Mouse (Mus musculus) ovary, postnatal 36 days (tissue): ENCODE measurements around the gene Fmod.
A peak's percentile ranks its signal among the peaks of the same experiment; 100 is the strongest.

Experiments used
- DNase-seq: peaks from one replicate; pipeline ENCODE4 v3.0.0; 2022; ENCODE audit warnings: low spot score, mixed read lengths

Fmod gene

DNA sequence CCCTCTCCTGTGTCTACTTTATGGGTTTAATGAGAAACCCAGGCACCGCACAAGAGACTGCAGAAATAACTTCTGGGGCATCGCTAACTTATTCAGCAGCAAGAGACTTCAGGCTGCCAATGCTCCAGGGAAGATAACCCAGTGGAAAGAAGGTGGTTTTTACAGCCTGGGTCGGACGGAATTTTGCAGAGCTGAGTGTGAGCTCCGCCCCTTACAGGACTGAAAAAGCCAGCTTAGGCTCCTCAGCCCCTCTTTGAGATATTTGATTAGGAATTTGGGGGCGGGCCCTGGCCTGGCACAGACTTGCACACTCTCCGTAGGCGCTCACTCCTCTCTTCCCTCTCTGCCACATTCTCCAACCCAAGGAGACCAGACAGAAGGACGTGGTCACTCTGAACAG, at the start of gene Fmod:
Gene Fmod, plus strand, starts transcription at position 83 of the 400 bp plus-strand sequence.
- no peak for DNase-seq

GRCm38 (mm10) chr1:133988845-133989244, 48.2 kb upstream of the Fmod start:
- no peak for DNase-seq

DNA sequence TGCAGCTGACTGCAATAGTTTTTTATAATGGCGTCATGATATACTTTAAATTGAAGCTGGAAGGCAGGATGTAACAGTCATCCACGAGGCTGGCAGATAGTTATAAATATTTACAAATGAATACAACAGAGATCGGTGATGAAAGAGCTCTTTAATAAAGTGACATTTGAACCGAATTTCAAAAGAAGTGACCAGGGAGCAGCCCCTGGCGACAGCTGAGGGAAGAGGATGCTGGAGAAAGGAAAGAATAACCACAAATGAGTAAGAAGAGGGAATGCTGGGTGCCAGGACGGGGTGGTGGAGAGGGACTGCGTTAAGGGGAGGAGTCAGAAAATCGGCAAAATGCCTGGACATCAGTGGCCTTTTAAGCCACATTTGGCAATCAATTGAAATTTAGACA, 45.8 kb upstream of the Fmod start:
- no peak for DNase-seq

- no peak for DNase-seq
These were observed 31.6 kb upstream of the Fmod start for GRCm38 (mm10) chr1:134005490-134005889.

DNA sequence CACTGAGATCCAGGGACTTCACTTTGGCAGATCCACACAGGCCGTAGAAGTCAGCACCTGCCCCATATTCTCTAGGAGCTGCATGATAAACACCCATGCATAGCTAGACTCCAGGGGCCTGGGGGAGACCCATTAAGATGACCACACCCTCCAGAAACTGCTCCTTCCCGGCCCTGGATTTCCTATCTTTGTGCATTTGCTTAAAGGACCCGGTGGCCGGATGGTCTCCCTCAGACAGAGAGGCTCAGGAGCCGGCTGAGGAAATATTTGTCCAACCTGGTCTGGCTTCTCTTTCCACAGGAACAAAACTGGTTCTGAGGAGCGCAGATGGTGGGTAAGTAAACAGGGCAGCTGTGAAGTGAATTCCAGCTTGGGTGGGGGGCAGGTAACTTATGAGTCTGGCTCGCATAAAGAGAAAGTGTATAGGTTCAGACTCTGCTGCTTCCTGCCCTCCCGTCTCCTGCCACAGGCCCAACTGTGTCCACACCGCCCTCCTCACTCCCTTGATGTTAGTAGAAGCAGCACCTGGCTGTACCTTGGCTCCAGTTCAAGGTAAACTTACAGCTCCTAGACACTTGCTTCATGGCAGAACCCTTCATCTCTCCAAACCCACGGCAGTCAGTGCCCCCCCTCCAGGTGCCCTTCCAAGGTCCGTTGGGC, 30.8 kb upstream of the Fmod start:
- DNase-seq: no peak

GRCm38 (mm10) chr1:134024293-134024971, 12.6 kb upstream of the Fmod start:
- no peak for DNase-seq

DNA sequence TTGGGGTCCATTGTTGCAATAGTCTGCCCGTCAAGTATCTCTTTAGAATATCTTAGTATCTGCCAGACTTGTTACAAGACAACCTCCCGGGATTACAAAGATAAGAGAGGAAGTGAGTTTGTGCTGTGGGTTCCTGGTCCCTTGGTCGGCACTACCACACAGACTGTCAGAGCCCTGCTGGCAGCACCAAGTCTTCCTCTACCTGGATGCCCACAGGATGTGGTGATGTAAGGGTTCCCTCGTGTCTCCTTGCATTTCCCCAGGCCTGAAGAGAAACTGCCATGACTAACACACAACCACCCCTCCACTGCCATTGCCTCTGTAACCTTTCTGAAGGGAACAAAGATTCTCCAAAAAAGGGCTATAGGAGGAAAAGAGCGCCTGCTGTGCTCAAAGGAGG, 11.1 kb upstream of the Fmod start:
- no peak for DNase-seq

DNA sequence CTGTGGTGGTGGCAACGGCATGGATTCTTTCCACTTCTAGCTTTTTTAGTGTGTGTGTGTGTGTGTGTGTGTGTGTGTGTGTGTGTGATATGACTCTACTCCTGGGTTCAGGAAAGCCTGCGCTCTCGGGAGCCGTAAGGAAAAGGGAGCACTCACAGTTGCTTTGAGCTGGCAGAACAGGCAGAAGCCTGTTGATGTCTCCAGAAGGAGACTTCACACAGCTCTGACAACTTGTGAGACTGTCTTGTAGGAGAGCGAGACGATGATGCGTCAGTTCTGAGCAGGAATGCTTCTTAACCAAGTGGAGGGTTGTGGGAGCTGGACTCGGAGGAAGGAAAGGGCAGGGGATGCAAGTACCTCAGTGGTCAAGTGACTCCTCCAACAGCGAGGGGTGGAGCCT, 10.3 kb upstream of the Fmod start:
- DNase-seq: no peak

GRCm38 (mm10) chr1:134028161-134028846, 8.8 kb upstream of the Fmod start:
- DNase-seq: no peak

GRCm38 (mm10) chr1:134036492-134036891, 562 bp upstream of the Fmod start:
- no peak for DNase-seq

DNA sequence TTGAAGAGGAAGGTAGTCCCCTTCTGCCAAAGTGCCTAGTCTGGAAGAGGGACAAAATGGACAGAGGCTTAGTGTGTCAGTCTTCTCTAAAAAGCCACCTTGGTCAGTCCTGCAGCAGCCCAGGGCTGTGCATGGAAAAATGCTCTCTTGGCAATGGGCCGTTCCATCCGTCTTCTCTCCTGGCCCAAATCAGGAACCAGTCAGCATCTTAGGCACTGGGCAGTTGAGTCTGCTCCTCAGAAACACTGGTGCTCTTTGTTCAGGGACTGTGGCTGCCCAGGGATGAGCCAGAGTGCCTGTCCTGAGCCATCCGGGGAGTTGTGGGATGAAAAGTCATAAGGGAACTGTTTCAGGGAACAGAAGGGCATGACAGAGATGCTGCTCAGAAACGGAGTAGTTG, 1.3 kb downstream of the Fmod start:
- no peak for DNase-seq

DNA sequence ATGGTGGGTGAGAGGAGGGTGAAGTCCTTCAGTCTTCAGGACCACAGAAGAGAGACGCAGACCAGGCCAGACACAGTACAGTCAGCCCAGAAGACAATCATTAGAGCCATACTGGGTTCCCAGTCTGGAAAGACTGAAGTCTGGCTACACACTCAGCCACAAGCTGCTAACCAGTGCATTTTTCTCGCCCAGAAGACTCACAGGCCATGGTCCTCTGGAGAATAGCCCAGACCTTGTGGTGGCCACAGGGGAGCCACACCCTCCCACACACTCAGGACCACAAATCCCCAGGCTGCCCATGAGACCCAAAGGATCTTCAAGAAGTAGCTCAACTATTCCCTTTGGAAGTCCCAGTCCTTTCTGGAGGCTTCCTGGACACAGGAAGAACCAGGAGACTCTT, 2.3 kb downstream of the Fmod start:
- no peak for DNase-seq

DNA sequence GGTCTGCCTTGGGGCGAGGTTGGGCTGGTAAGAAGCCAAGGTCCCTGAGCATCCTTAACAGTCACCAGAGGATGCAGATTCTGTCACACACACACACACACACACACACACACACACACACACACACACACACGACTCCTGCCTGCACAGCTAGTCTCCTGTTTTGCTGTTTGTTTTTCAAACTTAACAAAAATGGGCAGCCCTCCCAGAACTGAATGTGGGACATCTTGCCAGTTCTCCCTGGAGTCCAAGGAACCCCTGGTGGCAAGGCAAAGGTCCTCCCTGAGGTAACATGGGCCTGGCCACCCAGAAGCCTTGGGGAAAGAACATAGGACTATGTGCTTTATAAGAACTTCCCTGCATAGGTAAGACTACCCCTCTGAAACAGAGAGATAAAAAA, 4.8 kb downstream of the Fmod start:
- DNase-seq: no peak

DNA sequence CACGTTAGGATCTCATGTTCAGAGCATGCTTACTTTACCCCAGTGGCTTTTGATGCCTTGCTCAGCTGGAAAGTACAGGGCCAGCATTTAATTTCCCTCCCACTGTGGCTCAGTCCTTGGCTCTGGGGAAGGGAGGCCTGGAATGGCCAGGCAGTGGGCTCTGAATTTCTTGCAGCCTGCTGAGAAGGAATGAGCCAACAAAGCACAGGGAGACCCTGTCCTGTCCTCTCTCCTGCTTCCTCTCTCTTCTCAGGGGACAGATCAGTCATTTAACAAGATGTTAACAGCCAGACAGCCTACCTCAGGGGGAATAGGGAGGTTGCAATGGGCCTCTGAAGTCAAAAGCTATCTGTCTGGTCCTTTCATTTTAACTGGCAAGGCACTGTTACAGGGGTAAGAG, 5.3 kb downstream of the Fmod start:
- no peak for DNase-seq

DNA sequence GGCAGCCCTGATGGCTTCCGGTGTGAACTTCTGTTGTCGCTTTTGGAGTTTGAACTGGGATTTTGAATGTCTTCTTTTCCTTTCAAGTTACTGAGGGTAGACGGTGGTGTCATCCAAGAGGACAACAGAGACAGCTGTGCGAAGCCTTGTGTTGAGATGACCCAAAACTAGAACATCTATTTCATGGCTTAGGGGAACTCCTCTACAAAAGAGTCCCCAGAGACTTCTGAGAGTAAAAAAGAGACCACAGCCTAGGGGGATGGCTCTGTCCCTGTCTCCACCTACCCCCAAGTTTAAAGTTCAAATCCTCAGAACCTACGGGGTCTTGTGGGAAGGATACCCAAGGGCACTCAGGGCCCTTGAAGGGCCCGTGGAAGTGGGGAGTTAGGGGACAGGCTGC, 7.8 kb downstream of the Fmod start:
- DNase-seq: no peak

GRCm38 (mm10) chr1:134045971-134046370, 8.9 kb downstream of the Fmod start:
- DNase-seq: peak; percentile 79

DNA sequence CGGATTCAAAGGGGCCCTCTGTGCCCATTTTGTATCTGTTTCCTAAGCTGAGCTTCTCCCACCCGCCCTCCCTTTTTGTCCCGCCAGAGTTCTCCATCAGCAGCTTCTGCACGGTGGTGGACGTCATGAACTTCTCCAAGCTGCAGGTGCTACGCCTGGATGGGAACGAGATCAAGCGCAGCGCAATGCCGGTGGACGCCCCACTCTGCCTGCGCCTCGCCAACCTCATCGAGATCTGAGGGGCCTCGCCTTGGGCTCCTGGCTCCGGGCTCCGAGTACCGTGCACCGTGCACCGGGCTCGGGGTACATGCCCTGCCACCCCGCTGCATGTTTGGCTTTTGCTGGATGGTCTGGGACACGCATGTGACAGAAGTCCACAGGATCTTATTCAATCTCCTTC, 9.3 kb downstream of the Fmod start:
- no peak for DNase-seq

DNA sequence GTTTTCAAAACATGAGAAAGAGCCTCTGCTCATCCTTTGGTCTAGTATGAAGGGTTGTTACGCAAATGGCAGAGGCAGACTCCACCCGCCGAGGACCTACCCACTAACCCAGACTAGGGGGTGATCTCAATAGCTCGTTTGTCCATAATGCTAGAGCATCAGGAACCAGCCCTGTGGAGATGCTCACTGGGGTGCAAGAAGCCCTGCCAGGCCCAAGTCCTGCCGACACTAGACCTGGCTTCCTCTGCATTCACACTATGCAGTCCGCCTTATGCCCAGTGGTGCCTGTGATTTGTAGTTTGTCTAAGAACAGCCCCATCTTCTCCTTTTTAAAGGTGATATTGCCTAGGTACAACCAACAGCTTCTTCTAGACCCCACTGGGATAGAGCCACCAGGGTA, 10.4 kb downstream of the Fmod start:
- no peak for DNase-seq

- DNase-seq: peak; percentile 61
These were observed 11.7 kb downstream of the Fmod start for GRCm38 (mm10) chr1:134048759-134049158.

DNA sequence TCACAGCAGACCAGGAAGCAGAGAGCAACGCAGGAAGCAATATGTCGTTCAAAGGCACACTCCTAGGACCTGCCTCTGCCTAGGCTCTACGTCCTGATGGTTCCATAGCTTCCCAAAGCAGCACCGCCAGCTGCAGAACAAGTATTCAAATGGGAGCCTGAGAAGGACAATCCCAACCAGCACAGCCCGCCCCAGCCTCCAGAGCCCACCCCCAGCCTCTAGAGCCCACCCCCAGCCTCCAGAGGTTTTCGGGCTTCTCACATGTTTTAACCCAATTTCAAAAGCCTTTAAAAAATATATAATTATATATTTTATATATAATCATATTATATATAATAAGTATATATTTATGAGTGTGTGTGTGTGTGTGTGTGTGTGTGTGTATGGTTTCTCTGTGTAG, 12.5 kb downstream of the Fmod start:
- no peak for DNase-seq

GRCm38 (mm10) chr1:134053207-134053606, 16.2 kb downstream of the Fmod start:
- peak; percentile 82 for DNase-seq

- no peak for DNase-seq
These were observed 18.0 kb downstream of the Fmod start for GRCm38 (mm10) chr1:134055058-134055457.

- DNase-seq: no peak
These were observed 18.7 kb downstream of the Fmod start for GRCm38 (mm10) chr1:134055666-134056245.
